8 mouse cellular contexts compared by ENCODE assay signal in the genomic region with DNA sequence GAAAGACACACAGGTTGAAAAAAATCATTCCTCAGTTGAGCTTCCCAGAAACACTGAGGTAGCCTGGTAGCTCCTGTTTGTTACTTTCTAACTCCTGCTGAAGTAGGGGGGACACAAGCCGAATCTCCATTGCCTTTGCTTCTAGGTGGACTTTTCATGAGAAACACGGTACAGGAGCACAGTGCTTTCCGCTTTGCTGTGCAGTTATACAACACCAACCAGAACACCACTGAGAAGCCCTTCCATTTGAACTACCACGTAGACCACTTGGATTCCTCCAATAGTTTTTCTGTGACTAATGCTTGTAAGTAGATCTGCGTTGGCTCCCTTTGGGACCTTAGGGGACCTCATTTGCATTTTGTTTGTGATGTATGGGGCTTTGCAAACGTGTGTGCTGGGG. TPM values are rescaled to one million over a fixed set of nuclear protein-coding genes. Genes with fewer than 3 reads are reported as not detected.
A peak's percentile ranks its signal among the peaks of the same experiment; 100 is the strongest.
DNase-seq lines count a peak whose midpoint lies in the region; ATAC-seq lines count a peak whose summit lies in the region.
"Had no signal": no experiment of that assay in that cellular context is flagged by ENCODE, and none has a peak within 500 bp of the region (broad histone marks: within the 10 kb centered on the region; RNA-seq: fewer than 3 reads in every experiment).

No protein-coding gene starts in this region.

- H3K9me3 ChIP-seq in lung, embryonic 16.5 days (ENCODE audit: control insufficient read depth, low read length): no peaks in the 10 kb centered on the region
- no peaks in the 10 kb centered on the region for H3K9me3 ChIP-seq in forebrain, embryonic 10.5 days
- no peaks in the 10 kb centered on the region for H3K9me3 ChIP-seq in limb, embryonic 10.5 days (replicated peaks)
- no peaks in the 10 kb centered on the region for H3K9me3 ChIP-seq in stomach, embryonic 15.5 days

- H3K4me1 ChIP-seq in lung, embryonic 16.5 days (replicated peaks; ENCODE audit: control insufficient read depth, insufficient read depth, low read length): no peaks in the 10 kb centered on the region
- H3K4me1 ChIP-seq in forebrain, embryonic 10.5 days: peaks cover 29% of the 10 kb centered on the region
- no peaks in the 10 kb centered on the region for H3K4me1 ChIP-seq in limb, embryonic 10.5 days
- H3K4me1 ChIP-seq in stomach, embryonic 15.5 days: no peaks in the 10 kb centered on the region

- H3K36me3 ChIP-seq in lung, embryonic 16.5 days (ENCODE audit: control insufficient read depth, insufficient read depth, low read length): no peaks in the 10 kb centered on the region
- no peaks in the 10 kb centered on the region for H3K36me3 ChIP-seq in forebrain, embryonic 10.5 days (replicated peaks)
- no peaks in the 10 kb centered on the region for H3K36me3 ChIP-seq in limb, embryonic 10.5 days
- no peaks in the 10 kb centered on the region for H3K36me3 ChIP-seq in stomach, embryonic 15.5 days

- H3K27ac ChIP-seq in lung, embryonic 16.5 days (ENCODE audit: low read length): peak overlapping the region; percentile 22
- 0 out of 2 replicates have a peak overlapping the region, but pooled peaks have one; percentile 73 for H3K27ac ChIP-seq in forebrain, embryonic 10.5 days
- H3K27ac ChIP-seq in limb, embryonic 10.5 days: no peak overlapping the region
- no peak overlapping the region; the same call in 1 of the 2 replicates for H3K27ac ChIP-seq in stomach, embryonic 15.5 days
- H3K27ac ChIP-seq: liver, embryonic 14.5 days had no signal

- peak; percentile 18; the same call in 1 of the 2 replicates for ATAC-seq in lung, embryonic 16.5 days (ENCODE audit: low read depth)
- ATAC-seq in stomach, embryonic 15.5 days (ENCODE audit: insufficient read depth, low FRiP score, low read depth): no peak

- H3K27me3 ChIP-seq in lung, embryonic 16.5 days (ENCODE audit: control insufficient read depth, insufficient read depth, low read depth, low read length): no peaks in the 10 kb centered on the region
- H3K27me3 ChIP-seq in forebrain, embryonic 10.5 days (ENCODE audit: poor library complexity, severe bottlenecking): peaks cover 53% of the 10 kb centered on the region
- H3K27me3 ChIP-seq in limb, embryonic 10.5 days (ENCODE audit: low read depth, poor library complexity, severe bottlenecking): peaks cover 48% of the 10 kb centered on the region
- H3K27me3 ChIP-seq in stomach, embryonic 15.5 days (replicated peaks): no peaks in the 10 kb centered on the region

- peak overlapping the region; percentile 58 for H3K4me2 ChIP-seq in lung, embryonic 16.5 days (ENCODE audit: low read depth, low read length)
- H3K4me2 ChIP-seq in stomach, embryonic 15.5 days: peak overlapping the region; percentile 56

- H3K9ac ChIP-seq in lung, embryonic 16.5 days (ENCODE audit: low read length): peak overlapping the region; percentile 56
- H3K9ac ChIP-seq in stomach, embryonic 15.5 days: no peak overlapping the region
- H3K9ac ChIP-seq: liver, embryonic 14.5 days had no signal

- 25% methylated on average over 6 of the region's 6 CpGs for WGBS in lung, embryonic 16.5 days
- 21% methylated on average over 6 of the region's 6 CpGs for WGBS in forebrain, embryonic 10.5 days
- WGBS in limb, embryonic 10.5 days: 12% methylated on average over 6 of the region's 6 CpGs
- 28% methylated on average over 6 of the region's 6 CpGs for WGBS in stomach, embryonic 15.5 days

- peak overlapping the region; percentile 53 for H3K4me3 ChIP-seq in lung, embryonic 16.5 days (ENCODE audit: low read length)
- H3K4me3 ChIP-seq in forebrain, embryonic 10.5 days: peak overlapping the region; percentile 54
- peak overlapping the region; percentile 50 for H3K4me3 ChIP-seq in limb, embryonic 10.5 days
- peak overlapping the region; percentile 44 for H3K4me3 ChIP-seq in stomach, embryonic 15.5 days (replicated peaks)

- DNase-seq in lung, postnatal 4 days: no peak
- no peak for DNase-seq in forebrain, embryonic 10.5 days (ENCODE audit: extremely low spot score, low spot score)
- no peak for DNase-seq in limb, embryonic 10.5 days (ENCODE audit: low spot score)
- no peak for DNase-seq in cerebellum, adult 9-11 months
- DNase-seq in urinary bladder, postnatal 25 days (ENCODE audit: low spot score): no peak

RNA-seq across cellular contexts. Expression of a gene that starts 2.0 kb away (rescaled TPM):
- polyA plus RNA-seq in lung, embryonic 16.5 days (2015; fragmentation: Nextera tagmentation; extraction: Ambion mirVana): 8.7 and 10.0 TPM in 2 replicates
- 2.3 and 2.5 TPM in 2 replicates for polyA plus RNA-seq in forebrain, embryonic 10.5 days (2016; fragmentation: Nextera tagmentation; extraction: Ambion mirVana)
- polyA plus RNA-seq in limb, embryonic 10.5 days (2016; fragmentation: Nextera tagmentation; extraction: Ambion mirVana): 1.4 and 2.4 TPM in 2 replicates
- 9.0 TPM in 2 replicates for polyA plus RNA-seq in stomach, embryonic 15.5 days (2015; fragmentation: Nextera tagmentation; extraction: Ambion mirVana)

Comparison
In these comparisons a context has a peak if more than half of its experiments do, and no peak if none do; other contexts are left out.
1. H3K27ac ChIP-seq: peak in lung, embryonic 16.5 days (single experiment) and forebrain, embryonic 10.5 days (single experiment); none in limb, embryonic 10.5 days (single experiment) and stomach, embryonic 15.5 days (single experiment).
2. Peak in every context shown above with its lines, with median percentiles within 50 percentile points of each other: H3K4me3 ChIP-seq.